Mouse (Mus musculus) ovary, postnatal 36 days (tissue): Measurements from ENCODE around the gene Cyp19a1.

Source experiments
- DNase-seq: peaks from one replicate; pipeline ENCODE4 v3.0.0; 2022; ENCODE audit warnings: low spot score, mixed read lengths

The Cyp19a1 gene

GRCm38 (mm10) chr9:54268010-54268409 lies at the start of gene Cyp19a1:
Gene Cyp19a1, minus strand, starts transcription at chr9:54268110.
- no peak for DNase-seq

- no peak for DNase-seq
Observed at GRCm38 (mm10) chr9:54316363-54316762, 48.5 kb upstream of the Cyp19a1 start.

- DNase-seq: no peak
Observed at GRCm38 (mm10) chr9:54308751-54309358, 40.9 kb upstream of the Cyp19a1 start.

GRCm38 (mm10) chr9:54308209-54308608 lies 40.3 kb upstream of the Cyp19a1 start:
- DNase-seq: no peak

GRCm38 (mm10) chr9:54301255-54301654 lies 33.3 kb upstream of the Cyp19a1 start:
- DNase-seq: no peak

GRCm38 (mm10) chr9:54299792-54300191 lies 31.9 kb upstream of the Cyp19a1 start:
- DNase-seq: no peak

- DNase-seq: no peak
Observed at GRCm38 (mm10) chr9:54299389-54299788, 31.5 kb upstream of the Cyp19a1 start.

- DNase-seq: no peak
Observed at GRCm38 (mm10) chr9:54287804-54288203, 19.9 kb upstream of the Cyp19a1 start.

GRCm38 (mm10) chr9:54286331-54286987 lies 18.5 kb upstream of the Cyp19a1 start, which contains the start of gene Gldn:
Gene Gldn, plus strand, starts transcription at chr9:54286486.
- peak; percentile 51 for DNase-seq

- DNase-seq: no peak
Observed at GRCm38 (mm10) chr9:54279046-54279589, 11.2 kb upstream of the Cyp19a1 start.

- DNase-seq: no peak
Observed at GRCm38 (mm10) chr9:54275283-54275682, 7.4 kb upstream of the Cyp19a1 start.

- peak; percentile 23 for DNase-seq
Observed at GRCm38 (mm10) chr9:54270889-54271288, 3.0 kb upstream of the Cyp19a1 start.

- no peak for DNase-seq
Observed at GRCm38 (mm10) chr9:54269987-54270386, 2.1 kb upstream of the Cyp19a1 start.

- DNase-seq: no peak
Observed at GRCm38 (mm10) chr9:54264754-54265153, 3.2 kb downstream of the Cyp19a1 start.

- DNase-seq: no peak
Observed at GRCm38 (mm10) chr9:54244869-54245665, 22.8 kb downstream of the Cyp19a1 start.

GRCm38 (mm10) chr9:54227580-54227979 lies 40.3 kb downstream of the Cyp19a1 start:
- no peak for DNase-seq

- DNase-seq: no peak
Observed at GRCm38 (mm10) chr9:54216511-54216910, 51.4 kb downstream of the Cyp19a1 start.

GRCm38 (mm10) chr9:54214881-54215280 lies 53.0 kb downstream of the Cyp19a1 start:
- DNase-seq: no peak

- no peak for DNase-seq
Observed at GRCm38 (mm10) chr9:54194790-54195189, 73.1 kb downstream of the Cyp19a1 start.

- DNase-seq: no peak
Observed at GRCm38 (mm10) chr9:54191435-54191834, 76.5 kb downstream of the Cyp19a1 start.

- no peak for DNase-seq
Observed at GRCm38 (mm10) chr9:54182484-54182883, 85.4 kb downstream of the Cyp19a1 start.

GRCm38 (mm10) chr9:54181330-54181729 lies 86.6 kb downstream of the Cyp19a1 start:
- DNase-seq: peak; percentile 35

- DNase-seq: no peak
Observed at GRCm38 (mm10) chr9:54180216-54180615, 87.7 kb downstream of the Cyp19a1 start.
